Mouse (Mus musculus): Measurements from ENCODE around the gene Asgr2.

DNA sequence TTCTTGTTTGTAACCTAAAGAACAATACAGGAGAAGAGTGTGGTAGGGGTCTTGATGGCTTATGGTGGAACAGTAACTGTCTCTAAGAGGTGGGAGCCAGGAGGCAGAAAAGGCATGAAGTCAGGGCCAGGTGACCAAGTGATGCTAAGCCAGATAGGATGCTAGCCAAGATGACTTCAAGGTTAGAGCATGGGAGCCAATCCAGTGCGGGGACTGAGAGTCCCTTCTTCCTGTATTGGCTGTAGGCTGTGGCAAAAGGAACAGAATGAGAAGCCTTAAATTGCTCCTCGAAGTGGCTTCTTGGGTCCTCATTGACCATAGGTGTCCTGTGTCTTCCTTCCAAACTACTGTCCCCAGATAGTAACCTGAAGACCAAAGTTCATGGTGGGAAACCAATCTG is 6.7 kb downstream of the Asgr2 start:
- TF ChIP-seq CTCF (IDR thresholded peaks at IDR 0.05; ENCODE audit: extremely low read depth, insufficient read depth, insufficient read length, insufficient replicate concordance) (no peak), POLR2A (IDR thresholded peaks at IDR 0.05; ENCODE audit: low read depth, low read length) (no peak)

All from spleen, adult 2 months (tissue).